Mouse (Mus musculus) right cerebral cortex, adult 2 months (tissue): Measurements from ENCODE around the gene Kcnq2.

Experiments used
- DNase-seq, 2 experiments: peaks; one replicate each; pipeline ENCODE4 v3.0.0; 2021 to 2022; ENCODE audit warnings: low spot score in 2 of 2

Kcnq2 gene

DNA sequence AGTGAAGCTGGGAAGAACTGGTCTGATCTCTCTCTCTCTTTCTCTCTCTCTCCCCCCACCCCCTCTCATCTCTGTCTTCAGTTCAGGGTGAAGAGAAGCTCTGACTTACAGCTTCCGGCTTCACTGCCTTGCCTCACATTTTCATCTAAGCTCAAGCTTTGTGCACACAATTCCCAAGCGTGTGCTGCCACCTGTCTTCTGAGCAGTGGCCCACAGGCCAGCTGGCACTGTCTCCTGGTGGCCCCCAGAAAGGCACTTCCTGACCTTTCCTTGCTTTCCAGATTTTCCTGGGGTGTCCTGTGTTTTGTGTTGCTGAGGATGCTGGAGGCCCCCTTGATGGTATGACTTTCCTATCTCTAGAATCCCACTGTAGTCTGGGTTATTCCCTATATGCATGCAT lies 31.0 kb downstream of the Kcnq2 start:
- DNase-seq = no peak

DNA sequence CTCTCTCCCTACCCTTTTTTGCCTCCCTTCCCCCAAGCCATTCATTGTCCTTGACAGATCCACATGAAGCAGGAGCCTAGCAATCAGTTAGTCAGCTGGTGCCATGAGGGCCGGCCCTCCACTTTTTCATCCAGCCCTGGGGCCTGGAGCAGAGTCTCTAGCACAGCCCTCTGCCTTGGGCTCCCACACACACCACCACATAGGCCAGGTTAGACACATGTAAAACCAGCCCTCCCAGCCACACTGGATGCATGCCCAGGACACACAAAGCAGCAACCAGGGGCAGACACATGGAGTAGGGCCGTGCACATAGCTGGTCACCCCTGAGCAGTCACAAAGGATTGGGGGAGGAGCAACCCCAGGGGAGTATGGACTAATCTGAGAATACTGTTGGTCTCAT lies 32.9 kb downstream of the Kcnq2 start:
- no peak for DNase-seq

DNA sequence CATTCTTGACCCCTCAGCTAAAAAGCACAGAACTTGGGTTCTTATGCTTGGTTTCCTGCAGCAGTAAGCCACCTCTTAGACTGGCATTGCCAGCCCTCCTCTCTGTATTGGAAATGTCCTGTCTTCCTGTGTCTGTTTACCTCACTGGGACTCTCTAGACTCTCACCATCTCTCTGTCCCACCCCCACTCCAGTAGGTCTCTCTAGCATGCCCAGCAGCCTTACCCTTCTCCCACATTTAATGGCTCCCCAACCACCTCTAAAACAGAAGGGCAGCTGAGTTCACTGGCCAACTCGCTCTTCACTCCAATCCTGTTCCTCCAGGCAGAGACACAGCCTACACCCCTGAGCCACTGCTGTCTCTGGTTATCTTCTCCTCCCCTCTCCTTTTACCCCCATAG lies 33.5 kb downstream of the Kcnq2 start:
- no peak for DNase-seq

DNA sequence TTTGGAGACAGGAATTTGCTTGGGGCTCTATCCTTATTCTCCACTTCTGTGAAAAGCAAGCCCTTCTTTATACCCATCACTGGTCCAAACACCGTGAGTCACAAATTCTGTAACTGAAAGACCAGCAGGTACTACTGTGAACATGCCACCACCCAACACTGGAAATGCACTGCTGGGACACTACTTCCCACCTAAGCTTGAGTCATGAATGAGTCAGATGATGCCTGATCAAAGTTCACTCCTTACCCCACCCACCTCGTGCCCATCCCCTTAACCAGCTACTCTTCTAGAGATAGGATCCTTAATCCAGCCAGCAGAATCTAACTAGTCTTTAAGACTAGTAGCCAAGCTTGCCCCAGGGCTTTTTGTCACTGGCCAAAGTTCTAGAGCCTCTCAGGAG lies 35.0 kb downstream of the Kcnq2 start:
- no peak for DNase-seq

DNA sequence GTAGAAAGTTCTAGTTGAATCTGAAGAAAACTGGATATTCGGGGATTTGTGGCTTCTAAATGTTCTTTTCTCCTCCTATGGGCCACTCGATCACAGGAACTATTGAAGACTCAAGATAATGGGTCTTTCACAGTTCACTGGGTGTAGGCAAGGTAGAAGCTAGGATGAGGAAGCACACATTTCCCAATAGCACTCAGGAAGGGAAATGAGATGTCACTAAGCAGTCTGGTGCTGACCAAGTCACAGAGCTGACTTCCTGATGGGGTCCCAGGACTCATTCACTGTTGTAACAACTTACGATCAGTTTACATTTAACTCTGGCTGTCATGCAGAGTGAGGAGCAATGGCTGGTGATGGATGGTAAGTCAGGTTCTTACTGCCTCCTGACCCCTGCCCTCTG lies 45.0 kb downstream of the Kcnq2 start:
- DNase-seq = no peak

DNA sequence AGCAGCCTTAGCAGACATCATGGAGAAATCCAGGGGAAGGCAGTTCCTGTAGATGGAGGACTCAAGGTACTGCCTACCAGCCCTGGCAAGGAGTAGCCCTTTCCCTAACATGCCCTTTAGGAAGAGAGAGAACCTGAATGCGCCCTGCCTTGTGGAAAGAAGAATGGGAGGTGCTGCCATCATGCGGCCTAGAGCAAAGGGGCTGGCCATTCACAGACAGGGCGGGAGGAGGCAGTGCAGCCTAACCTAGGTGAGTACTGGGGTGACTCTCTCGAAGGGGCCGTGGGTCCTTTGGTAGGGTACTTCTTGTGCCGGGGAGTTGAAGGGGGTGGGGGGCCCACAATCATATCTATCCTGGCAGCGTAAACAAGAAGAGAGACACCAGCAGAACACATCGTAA lies 50.1 kb downstream of the Kcnq2 start:
- DNase-seq = no peak

DNA sequence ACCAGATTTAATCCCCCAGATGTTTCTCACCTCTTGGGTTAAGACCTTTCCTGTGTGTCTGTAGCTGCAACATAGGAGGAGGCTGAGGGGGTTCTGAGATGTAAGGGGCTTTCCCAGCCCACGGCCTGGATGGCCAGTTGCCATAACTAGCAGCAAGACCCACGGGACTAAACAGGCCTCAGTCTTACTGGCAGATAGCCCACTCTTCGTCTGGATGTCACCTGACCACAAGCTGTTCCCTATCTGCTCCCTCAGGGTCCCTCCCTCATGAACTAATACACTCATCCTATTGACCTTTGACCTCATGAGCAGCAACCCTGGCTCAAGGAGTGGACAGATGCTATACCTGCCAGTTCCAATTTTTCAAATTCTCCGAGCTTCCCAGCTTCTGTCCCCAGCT lies 51.2 kb downstream of the Kcnq2 start:
- no peak for DNase-seq

DNA sequence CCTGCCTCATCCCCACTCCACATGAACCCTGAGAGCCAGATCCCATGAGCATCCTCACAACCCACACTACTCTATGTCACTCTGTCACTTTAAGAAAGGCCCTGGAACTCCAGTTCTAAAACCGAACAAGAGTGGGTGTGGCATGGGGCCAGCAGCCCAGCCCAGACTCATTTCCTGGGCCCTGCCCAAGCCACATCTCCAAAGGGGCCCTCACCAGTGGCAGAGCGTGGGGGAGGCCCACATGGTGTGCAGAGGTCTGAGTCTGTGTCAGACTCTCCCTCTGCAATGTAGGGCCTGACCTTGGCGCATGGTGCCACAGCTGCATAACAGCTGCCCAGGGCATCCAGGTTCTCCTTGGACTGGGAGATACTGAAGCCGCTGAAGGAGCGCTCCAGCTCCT lies 54.2 kb downstream of the Kcnq2 start:
- peak in 1 of 2 experiments; percentile 65 for DNase-seq

DNA sequence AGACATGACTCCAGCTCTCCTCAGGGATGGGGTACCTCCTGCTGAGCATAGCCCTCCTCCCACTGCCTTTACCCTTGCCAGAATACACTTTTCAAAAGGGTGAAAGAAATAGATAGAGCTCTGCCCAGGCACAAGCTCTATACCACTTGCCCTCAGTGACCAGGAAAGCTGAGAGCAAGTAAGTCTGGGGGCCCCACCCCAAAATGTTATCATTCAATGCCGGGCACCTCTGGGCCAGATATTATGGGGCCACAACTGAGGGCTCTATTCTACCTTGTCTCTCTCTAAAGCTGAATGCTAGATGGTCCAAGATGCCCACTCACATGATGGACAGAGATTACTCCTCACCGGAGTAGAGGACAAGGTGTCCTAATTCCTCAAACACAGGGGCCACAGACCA lies 55.6 kb downstream of the Kcnq2 start:
- no peak for DNase-seq

DNA sequence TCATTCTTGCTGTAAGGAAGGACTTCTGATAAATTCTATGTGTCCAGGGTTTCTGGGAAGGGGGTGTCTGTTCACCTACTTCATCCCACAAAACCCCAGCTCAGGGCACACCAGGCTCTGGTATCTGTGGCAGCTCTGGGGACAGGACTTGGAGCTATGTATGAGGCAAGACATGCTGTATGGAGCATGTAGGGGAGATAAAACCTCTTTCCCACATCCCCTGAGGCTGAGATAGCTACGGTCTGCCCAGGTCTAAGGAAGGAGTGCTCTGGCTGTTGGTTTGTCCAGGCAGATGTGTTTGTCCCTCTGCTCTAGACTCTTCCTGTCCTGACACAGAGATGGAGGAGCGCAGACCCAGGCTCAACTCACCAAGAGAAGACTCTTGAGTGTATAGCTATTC lies 56.2 kb downstream of the Kcnq2 start:
- DNase-seq = no peak

DNA sequence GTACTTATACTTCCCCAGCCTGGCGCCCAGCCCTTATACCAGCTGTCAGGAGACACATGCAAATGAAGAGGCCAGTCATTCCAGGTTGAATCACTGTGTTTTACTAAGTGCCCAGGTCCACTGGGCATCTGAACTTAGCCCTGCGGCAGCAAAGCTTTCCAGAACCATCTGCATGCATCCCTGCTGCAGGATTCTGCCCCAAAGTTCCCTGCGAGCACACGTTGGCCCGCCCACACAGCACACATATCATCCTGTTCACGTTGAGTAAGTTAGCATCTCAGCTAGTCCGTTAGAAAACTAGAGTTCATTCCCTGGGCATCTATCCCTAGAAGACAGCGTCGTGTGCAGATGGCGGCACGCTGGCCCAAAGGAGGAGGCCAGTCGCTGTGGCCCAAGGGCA lies 59.6 kb downstream of the Kcnq2 start:
- no peak for DNase-seq

DNA sequence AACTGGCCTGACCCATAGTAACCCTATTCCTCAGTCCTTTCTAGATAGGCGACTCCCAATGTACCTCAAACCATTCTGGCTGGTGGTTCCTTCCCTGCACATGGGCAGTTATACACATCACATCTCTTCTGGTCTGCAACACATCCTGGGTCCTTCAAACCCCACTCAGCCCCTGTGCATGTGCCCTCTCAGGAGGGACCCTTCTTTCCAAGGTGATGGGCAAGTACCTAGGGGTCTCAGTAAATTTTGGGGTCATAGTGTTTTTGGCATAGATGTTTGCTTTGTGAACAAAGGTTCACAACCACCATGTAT lies 62.7 kb downstream of the Kcnq2 start:
- no peak for DNase-seq

DNA sequence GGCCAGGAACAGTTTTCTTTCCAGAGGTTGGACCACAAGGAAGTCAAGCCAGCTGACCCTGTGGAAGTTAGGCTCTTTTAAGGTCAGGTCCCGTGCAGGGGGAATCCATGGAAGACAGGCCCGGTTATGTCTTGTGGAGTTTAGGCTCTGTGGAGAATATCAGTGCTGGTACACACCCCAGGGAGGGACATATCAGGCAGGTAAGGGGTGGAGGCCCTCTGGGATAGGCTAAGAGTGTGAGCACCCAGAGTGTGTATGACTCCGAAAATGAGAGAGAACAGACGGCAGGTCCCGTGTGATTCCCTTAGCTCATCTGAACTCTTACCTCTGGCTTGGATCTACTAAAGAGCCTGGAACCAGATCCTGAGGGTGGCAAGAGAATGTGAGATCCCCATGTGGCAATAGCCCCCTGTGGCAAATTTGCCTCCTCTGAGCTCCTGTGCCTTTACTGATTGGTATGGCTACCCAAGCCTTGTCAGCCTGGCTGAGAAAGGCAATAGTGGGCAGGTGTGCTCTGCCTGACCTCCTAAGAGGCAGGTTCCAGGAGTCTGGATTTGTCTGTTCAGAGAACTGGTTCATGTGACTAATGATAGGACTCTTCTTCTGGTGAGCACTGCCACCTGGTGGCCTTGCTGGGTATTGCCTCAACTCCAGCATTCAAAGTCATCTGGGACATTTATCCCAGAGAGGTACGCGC lies 63.2 kb downstream of the Kcnq2 start:
- peak; percentile 93 to 95 for DNase-seq

DNA sequence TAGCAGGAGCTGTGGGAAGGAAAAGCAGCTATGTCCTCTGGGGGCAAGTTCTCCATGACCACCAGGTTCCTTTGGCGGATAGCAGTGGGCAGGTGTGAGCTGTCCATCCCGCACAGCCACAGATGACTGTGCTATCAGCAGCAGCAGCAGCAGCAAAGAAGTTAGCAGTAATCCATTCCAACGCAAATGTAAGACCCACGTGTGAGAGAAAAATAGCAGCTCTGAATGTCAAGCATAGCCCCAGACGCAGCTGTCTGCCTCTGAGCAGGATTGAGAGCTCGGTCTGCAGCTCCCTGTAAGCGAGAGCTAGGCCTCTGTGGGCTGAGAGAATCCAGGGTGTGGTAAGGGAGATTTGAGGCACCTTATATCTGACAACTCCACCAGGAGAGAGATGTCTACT lies 65.0 kb downstream of the Kcnq2 start:
- DNase-seq = peak; percentile 77 to 80

DNA sequence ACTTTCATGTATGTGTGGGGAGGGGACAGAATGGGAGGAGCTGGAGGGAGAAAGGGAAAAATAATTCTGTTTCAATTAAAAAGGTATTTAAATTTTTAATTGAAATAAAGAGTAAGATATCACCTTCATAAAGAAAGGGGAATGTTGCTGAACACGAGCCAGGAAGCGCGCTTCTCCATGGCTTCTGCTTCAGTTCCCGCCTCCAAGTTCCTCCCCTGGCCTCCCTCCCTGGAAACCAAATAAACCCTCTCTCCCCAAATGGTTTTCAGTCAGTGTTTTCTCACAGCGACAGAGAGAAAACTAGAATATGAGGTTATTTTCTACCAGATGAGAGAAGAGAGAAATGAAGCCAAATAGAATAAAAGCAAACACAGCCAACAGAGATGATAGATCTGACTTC lies 66.6 kb downstream of the Kcnq2 start:
- DNase-seq = no peak

DNA sequence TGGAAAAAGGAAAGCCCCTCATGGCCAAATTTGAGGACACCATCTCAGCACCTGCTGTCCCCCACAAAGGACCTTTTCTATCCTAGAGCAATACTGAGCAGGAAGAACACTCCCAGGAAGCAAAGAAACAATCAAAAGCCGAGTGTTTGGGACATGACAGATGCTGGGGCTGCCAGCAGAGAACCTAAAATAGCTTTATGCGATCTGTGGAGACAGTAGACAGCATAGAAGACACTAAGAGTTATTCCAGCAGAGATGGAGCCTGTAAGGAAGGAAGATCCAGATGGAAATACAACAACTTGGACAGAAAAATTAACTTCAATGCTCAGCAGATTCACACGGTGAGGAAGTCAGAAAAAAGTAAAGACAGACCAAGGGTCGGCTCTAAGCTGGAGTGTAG lies 69.3 kb downstream of the Kcnq2 start:
- DNase-seq = no peak

DNA sequence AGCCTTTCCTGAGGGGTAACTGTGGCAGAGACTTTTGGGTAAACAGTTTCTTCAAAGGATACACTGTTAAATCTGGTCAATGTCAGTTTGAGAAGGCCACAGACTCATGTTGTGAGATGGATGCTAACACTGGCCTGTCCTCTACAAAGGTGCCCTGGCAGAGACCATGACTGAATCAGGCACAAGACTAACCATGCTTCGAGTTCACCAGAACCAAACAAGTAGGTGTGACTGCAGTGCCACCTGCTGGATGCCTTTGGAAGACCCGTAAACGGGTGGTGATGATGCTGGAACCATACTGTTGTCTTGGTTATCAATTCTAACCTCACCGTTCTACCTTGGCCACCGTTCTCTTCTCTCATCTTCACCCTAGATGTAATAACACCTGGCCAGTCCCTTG lies 75.0 kb downstream of the Kcnq2 start:
- DNase-seq = peak; percentile 89 to 92

DNA sequence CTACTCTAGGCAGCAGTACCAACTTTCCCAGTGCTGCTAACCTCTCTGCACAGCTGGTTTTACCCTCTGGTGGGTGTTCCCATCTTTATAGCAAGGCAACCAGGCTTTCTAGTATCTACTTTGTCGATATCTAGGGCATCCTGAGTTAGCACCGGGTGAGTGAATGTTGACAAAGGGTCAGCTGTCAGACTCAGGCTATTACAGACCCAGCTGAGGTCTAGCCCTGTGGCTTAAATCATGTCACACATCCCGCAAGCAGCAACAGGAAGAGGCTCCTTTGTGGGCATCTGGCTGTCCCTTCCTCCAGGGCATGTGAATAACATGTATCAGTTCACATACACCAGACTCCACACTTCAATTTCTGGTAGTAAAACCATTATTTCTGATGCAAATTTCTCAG lies 76.9 kb downstream of the Kcnq2 start:
- no peak for DNase-seq

DNA sequence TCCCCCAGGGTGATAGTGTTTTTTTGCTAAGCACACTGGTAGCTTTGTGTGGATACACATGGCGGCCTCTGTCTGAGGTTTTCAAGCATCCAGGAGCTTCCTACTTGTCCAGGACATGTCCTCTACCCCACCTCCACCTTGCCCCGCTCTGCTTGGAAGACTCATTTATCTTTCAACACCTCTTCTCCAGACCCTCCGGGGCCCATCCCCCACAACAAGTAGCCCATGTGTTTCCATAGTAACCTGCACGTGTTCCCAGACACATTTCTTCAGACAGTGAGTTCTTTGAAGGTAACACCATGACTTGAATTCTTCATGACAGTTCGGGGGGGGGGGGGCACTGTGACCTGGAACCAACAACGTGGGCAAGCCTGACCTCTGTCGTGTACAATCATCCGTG lies 77.8 kb downstream of the Kcnq2 start:
- no peak for DNase-seq

DNA sequence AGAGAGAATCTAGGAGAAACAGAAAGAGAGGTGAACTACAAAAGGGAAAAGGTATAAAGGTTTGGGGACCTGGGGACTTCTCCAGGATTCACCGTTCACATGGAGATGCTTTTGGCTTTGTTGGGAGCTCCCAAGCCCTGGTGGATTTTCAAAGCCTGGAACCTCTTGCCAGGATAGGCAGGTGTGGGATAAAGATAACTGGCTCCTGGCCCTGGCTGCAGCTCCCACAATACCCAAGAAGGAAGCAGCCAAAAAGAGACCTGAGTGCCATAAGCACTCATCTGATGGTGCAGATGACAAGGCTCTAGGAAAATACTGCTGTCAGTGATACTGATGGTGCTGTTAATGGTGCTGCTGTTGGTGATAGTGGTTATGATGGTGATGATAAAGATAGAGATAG lies 82.9 kb downstream of the Kcnq2 start:
- DNase-seq = no peak

DNA sequence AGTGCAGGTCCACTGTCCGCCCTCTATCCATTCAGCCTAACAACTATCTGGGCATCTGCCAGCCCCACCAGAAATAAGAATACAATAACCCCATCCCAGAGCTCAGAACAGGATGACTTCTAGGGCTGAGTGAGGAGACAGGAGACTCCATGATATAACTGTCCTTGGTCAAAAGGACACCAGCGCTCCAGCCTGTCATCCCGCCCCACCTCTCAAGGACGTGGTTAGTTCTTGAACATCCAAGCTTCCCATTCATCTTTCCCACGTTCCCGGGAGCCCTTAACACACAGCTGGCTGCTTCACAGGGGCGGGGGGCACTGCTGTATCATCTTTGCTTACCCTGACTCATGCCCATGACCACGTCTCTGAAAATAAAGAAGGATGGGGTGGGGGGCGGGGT lies 86.1 kb downstream of the Kcnq2 start:
- DNase-seq = no peak

DNA sequence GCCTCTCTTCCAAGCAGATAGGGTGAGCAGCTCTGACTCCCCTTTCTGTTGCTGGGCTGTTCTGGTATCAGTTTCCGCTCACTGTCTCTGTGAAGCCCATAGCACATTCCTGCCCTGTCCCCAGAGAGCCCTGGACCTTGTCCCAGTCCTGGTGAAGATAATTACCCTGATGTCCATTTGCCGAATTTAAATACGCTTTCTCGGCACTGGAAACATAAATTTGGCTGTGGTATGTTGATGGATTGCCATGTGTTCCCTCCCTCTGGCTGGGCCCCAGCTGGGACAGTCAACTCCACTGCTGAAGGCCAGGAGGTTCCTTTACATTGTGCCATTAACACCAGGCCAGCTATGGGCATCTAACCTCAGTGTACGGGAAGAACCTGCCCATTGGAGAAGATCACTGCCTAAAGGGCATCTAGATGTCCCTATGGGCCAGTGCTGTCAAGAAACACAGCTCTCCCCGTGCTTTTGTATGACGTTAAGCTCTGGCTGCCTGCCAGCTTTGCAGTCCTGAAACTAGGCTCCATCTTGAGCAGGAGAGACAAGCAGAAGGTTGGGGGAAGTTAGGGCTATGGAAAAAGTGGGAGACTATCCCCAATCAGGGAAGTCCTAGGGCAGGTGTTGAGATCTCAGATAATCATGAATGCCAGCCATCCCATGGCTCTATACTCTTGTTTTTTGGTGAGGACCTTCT lies 86.7 kb downstream of the Kcnq2 start:
- DNase-seq = no peak

DNA sequence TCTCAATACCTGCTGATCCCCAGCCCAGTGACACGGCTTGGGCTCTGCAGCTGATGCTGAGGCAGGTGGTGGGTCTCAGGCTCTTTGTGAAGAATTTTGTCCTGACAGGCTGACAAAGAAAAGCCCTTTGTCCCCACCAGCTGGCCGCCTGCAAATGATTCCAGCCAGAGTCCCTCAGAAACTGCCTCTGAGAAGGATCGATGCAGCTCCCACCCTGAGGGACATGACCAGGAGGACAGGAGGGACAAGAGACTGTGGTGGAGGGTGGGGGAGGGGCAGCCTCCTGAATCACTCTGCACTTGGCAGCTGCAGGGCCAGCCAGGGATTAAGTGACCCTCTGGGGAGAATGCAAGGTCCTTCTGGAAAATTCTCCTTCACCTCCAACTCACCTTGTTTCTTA lies 91.1 kb downstream of the Kcnq2 start:
- DNase-seq = no peak

DNA sequence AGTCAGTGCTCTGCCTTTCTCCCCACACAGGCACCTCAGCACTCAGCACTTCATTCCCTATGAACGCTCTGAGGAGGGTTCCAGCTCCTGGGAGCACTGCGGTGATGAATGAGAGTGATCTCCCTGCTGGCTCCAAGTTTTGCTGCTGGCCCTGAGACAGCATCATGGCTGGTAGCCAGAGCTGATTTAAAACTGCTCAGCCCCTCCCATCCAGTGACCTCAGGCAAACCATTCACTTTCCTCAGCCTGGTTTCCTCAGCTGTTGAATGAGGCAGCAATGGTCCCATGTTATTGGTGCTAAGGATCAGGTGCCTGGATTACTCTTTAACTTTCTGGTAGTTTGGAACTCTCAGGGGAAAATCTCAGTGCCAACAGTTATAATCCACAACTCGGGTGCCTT lies 91.7 kb downstream of the Kcnq2 start, which contains the start of gene Chrna4:
Gene Chrna4, minus strand, starts transcription at position 110 of the 400 bp plus-strand sequence.
- no peak for DNase-seq
